Mouse (Mus musculus) midbrain, embryonic 15.5 days (tissue): ENCODE measurements at regions not wholly inside any gene's neighbourhood (a gene's known extent, or its start where the extent isn't known, plus 50 kb on each side); places are given as distances from the start of the nearest gene placed in this dataset.

Experiments
- ATAC-seq: fragments of 200-750 bp; cut with Nextera tagmentation; replicated peaks from 2 replicates; pipeline ENCODE4 v1.8.0; 2017; ENCODE audit warnings: moderate TSS enrichment
- H3K27ac ChIP-seq: fragments of 300-500 bp; sonication (generic); 2 replicates; pipeline ENCODE4 v1.5.1; 2015; ENCODE audit warnings: mild to moderate bottlenecking, inconsistent platforms
- H3K27me3 ChIP-seq: fragments of 300-500 bp; sonication (generic); replicated peaks from 2 replicates; pipeline ENCODE4 v1.6.1; 2015; ENCODE audit warnings: inconsistent platforms
- H3K36me3 ChIP-seq: fragments of 300-500 bp; sonication (generic); replicated peaks from 2 replicates; pipeline ENCODE4 v1.6.1; 2015; ENCODE audit warnings: inconsistent platforms
- H3K4me1 ChIP-seq: fragments of 300-500 bp; sonication (generic); 2 replicates; pipeline ENCODE4 v1.6.1; 2015; ENCODE audit warnings: inconsistent platforms
- H3K4me2 ChIP-seq: fragments of 300-500 bp; sonication (generic); 2 replicates; pipeline ENCODE4 v1.6.1; 2015; ENCODE audit warnings: inconsistent platforms, mild to moderate bottlenecking, moderate library complexity
- H3K4me3 ChIP-seq: fragments of 300-500 bp; sonication (generic); 2 replicates; pipeline ENCODE4 v1.5.1; 2015; ENCODE audit warnings: mild to moderate bottlenecking, inconsistent platforms
- H3K9ac ChIP-seq: fragments of 300-500 bp; sonication (generic); 2 replicates; pipeline ENCODE4 v1.6.1; 2015; ENCODE audit warnings: mild to moderate bottlenecking, inconsistent platforms
- H3K9me3 ChIP-seq: fragments of 300-500 bp; sonication (generic); 2 replicates; pipeline ENCODE4 v1.6.1; 2016; ENCODE audit warnings: inconsistent platforms
- WGBS: fragments of 180-500 bp; shearing (Covaris S2); methylation state at CpG from one replicate; pipeline ENCODE4 v1.1.7; 2015; ENCODE audit warnings: mixed read lengths; 5-methylcytosine and 5-hydroxymethylcytosine counted together

DNA sequence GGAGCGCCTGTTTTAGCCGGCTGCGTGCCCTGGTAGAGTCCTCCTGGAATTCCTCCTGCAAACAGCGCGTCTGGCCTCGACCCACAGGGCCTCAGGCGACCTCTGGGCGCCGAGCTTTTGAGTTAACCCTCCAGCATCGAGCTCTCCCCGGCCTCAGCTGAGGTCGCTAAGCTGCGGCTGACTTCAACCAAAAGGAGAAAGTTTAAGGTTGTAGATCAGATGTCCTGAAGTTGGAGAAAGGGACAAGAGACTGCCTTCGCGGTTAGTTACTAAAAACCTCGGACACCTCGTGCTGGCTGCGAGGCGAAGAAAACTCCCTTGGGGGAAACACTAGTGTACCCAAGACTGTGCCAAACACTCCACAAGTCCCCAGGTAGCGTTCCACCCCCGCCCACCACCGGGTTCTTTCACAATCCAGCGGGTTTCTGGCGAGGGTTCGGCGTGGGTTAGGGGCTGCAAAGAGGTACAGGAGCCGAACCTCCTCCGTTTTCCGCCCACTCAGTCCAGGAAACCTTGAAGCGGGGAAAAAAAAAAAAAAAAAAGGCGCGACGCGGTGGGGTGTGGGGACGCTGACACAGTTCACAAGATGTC lies 78.9 kb downstream of the Kcnrg start:
- no peaks in the 10 kb centered on the region for H3K36me3 ChIP-seq
- no peak overlapping the region; the same call in 1 of the 2 replicates for H3K4me3 ChIP-seq
- no peak for ATAC-seq
- H3K9ac ChIP-seq, result no peak overlapping the region
- WGBS, result 2% methylated on average over 35 of the region's 35 CpGs
- peak overlapping the region; percentile 46; the same call in 1 of the 2 replicates for H3K4me2 ChIP-seq
- no peak overlapping the region for H3K27ac ChIP-seq
- no peaks in the 10 kb centered on the region for H3K9me3 ChIP-seq
- H3K27me3 ChIP-seq, result peaks cover 57% of the 10 kb centered on the region
- peaks cover 24% of the 10 kb centered on the region for H3K4me1 ChIP-seq

GRCm38 (mm10) chr14:61686821-61687341 lies 79.6 kb downstream of the Kcnrg start:
- Histone ChIP-seq H3K9me3 (no peaks in the 10 kb centered on the region), H3K4me2 (peak overlapping the region; percentile 46), H3K4me3 (peak overlapping the region; percentile 21), H3K27ac (no peak overlapping the region), H3K4me1 (peaks cover 24% of the 10 kb centered on the region), H3K36me3 (no peaks in the 10 kb centered on the region), H3K27me3 (peaks cover 60% of the 10 kb centered on the region), H3K9ac (no peak overlapping the region)
- WGBS, result under 1% methylated on average over 33 of the region's 33 CpGs
- ATAC-seq, result no peak

DNA sequence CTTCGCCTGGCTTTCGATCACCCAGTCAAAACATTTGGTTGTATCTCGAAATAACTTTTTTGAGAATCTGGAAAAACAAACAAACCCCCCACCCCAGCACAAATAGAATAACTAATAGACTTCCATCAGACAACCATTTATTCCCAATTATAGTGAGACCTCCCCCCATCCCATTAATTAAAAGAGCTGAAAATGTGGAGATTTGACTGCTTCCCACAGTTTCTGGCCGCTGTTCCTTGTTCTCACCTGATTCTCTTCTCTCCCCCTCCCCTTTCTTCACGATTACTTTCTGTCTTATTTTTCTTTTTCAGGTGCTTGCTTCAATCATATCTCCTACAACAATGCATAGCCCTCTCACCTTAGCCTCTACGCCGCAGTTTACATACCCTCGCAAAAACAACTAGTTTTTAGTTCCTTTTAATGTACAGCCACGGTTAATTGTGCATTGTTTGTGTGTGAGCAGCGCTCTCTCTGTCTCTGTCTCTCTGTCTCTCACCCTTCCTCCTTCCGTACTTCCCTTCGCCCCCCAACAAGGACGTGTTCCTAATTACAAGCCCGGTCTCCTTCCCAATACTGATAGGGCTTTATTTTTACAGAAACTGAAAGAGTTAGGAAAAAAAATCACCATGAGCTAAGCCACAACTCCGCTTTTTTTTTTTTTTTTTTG lies 80.2 kb downstream of the Kcnrg start:
- under 1% methylated on average over 15 of the region's 15 CpGs for WGBS
- Histone ChIP-seq H3K27ac (no peak overlapping the region), H3K36me3 (no peaks in the 10 kb centered on the region), H3K4me3 (peak overlapping the region; percentile 21; the same call in 1 of the 2 replicates), H3K27me3 (peaks cover 60% of the 10 kb centered on the region), H3K9me3 (no peaks in the 10 kb centered on the region), H3K4me2 (peak overlapping the region; percentile 46), H3K4me1 (peaks cover 22% of the 10 kb centered on the region), H3K9ac (no peak overlapping the region)
- no peak for ATAC-seq

DNA sequence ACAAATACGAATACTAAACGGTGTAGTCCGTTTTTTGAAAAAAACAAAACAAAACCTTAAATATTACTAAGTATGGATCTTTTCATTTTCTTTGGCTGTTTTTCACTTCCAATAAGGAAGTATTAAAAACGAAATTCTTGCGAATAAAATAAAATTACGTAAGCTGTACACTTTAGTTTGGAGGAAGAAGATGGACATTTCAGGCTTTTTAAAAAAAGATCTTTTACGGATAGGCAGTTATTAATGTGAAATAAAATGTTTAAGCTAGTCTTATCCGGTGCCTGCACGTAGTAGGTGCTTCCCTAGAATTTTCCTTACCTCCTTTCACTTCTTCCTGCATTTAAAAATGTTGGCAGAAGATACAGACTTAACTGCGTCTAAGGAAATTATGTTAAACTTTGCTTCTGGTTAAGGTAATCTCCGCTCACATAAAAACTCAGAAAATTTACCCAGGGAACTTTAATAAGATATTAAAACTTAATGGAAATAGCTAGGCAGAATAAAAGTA lies 80.8 kb downstream of the Kcnrg start:
- Histone ChIP-seq H3K4me1 (peaks cover 16% of the 10 kb centered on the region), H3K36me3 (no peaks in the 10 kb centered on the region), H3K4me2 (no peak overlapping the region), H3K4me3 (no peak overlapping the region), H3K9ac (no peak overlapping the region), H3K27me3 (peaks cover 60% of the 10 kb centered on the region), H3K27ac (no peak overlapping the region), H3K9me3 (no peaks in the 10 kb centered on the region)
- 5% methylated on average over 11 of the region's 11 CpGs for WGBS
- ATAC-seq, result no peak

DNA sequence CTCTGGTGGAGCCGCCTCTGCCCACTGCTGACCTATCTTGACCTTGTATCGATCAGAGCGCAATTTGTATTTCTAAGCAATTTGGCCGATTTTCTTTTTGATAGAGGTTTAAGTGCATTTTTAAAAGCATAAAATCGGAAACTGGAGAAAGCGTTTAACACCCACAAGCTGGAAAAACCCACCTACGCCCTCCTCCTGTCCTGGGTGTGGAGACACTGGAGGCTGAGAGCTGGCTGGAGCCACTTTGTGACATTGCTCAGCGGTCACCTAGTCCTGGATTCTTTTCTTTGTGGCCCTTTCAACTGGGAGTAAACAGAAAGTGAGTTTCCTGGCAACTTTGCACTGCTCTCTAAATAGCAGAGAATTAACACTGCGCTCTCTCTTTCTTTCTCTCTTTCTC lies 81.4 kb downstream of the Kcnrg start:
- no peak for ATAC-seq
- Histone ChIP-seq H3K4me1 (peaks cover 16% of the 10 kb centered on the region), H3K4me3 (no peak overlapping the region), H3K9ac (no peak overlapping the region), H3K27me3 (peaks cover 56% of the 10 kb centered on the region), H3K27ac (no peak overlapping the region), H3K4me2 (no peak overlapping the region; the same call in 1 of the 2 replicates), H3K9me3 (no peaks in the 10 kb centered on the region), H3K36me3 (no peaks in the 10 kb centered on the region)
- 2% methylated on average over 9 of the region's 9 CpGs for WGBS

- Histone ChIP-seq H3K4me1 (peaks cover 16% of the 10 kb centered on the region), H3K4me3 (peak overlapping the region; percentile 16; the same call in 1 of the 2 replicates), H3K4me2 (peak overlapping the region; percentile 34; the same call in 1 of the 2 replicates), H3K9ac (no peak overlapping the region), H3K9me3 (no peaks in the 10 kb centered on the region), H3K27me3 (peaks cover 52% of the 10 kb centered on the region), H3K27ac (no peak overlapping the region), H3K36me3 (no peaks in the 10 kb centered on the region)
- ATAC-seq, result 0 out of 2 replicates have a peak, but pooled peaks have one; percentile 4
- WGBS, result 2% methylated on average over 21 of the region's 21 CpGs
Measured at GRCm38 (mm10) chr14:61689281-61689680, 82.0 kb downstream of the Kcnrg start.

DNA sequence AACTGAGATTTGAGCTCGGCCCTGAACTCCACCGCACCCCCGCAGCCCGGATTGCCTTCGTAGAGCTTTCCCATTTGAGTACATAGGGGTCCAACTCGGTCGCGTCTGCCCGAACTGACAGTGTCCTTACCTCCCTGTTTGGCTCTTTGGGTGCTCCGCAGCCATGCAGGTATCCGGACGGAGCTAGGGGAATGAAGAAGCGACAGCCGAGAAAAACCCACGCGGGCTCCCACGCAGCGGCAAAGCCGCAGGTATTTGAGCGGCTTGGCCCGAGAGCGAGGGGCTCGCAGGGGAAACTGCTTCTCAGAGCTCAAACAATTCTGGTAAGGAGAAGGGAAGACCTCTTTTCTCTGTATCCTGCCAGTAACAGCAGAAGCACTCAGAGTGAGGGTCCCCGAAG lies 82.5 kb downstream of the Kcnrg start:
- Histone ChIP-seq H3K27ac (no peak overlapping the region), H3K9ac (no peak overlapping the region), H3K4me3 (no peak overlapping the region), H3K36me3 (no peaks in the 10 kb centered on the region), H3K4me1 (peaks cover 16% of the 10 kb centered on the region), H3K4me2 (peak overlapping the region; percentile 34; the same call in 1 of the 2 replicates), H3K9me3 (no peaks in the 10 kb centered on the region), H3K27me3 (peaks cover 48% of the 10 kb centered on the region)
- 12% methylated on average over 24 of the region's 24 CpGs for WGBS
- no peak for ATAC-seq

GRCm38 (mm10) chr14:61691785-61692372 lies 84.6 kb downstream of the Kcnrg start:
- ATAC-seq, result no peak
- peaks cover 34% of the 10 kb centered on the region for H3K27me3 ChIP-seq
- no peaks in the 10 kb centered on the region for H3K9me3 ChIP-seq
- no peak overlapping the region for H3K27ac ChIP-seq
- H3K4me2 ChIP-seq, result no peak overlapping the region
- WGBS, result 90% methylated on average over 6 of the region's 6 CpGs
- no peak overlapping the region for H3K9ac ChIP-seq
- no peaks in the 10 kb centered on the region for H3K36me3 ChIP-seq
- peaks cover 11% of the 10 kb centered on the region for H3K4me1 ChIP-seq
- H3K4me3 ChIP-seq, result no peak overlapping the region

DNA sequence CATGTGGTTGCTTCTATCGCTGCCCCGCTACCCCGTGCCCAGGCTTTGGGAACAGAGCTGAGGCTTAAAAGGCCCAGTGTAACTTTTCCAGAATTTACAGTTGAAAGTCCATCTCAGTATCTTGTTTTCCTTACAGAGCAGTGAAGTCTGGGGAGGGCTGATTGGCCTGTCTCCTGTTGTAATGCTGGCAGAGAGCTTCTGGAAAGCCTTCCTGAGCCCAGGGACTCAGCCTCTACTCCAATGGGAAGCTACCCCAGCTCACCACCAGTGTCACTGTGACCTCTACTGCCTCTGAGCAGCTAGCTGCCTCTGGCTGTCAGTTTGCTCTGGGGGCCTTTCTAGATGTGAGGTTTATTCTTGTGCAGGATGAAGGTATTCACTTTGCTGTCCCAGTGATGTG lies 87.5 kb downstream of the Kcnrg start:
- Histone ChIP-seq H3K27me3 (peaks cover 22% of the 10 kb centered on the region), H3K4me1 (peaks cover 1% of the 10 kb centered on the region; the same call in 1 of the 2 replicates), H3K36me3 (no peaks in the 10 kb centered on the region), H3K4me3 (no peak overlapping the region), H3K9ac (no peak overlapping the region), H3K9me3 (no peaks in the 10 kb centered on the region), H3K4me2 (no peak overlapping the region), H3K27ac (no peak overlapping the region)
- WGBS, result 93% methylated on average over 3 of the region's 3 CpGs
- no peak for ATAC-seq

DNA sequence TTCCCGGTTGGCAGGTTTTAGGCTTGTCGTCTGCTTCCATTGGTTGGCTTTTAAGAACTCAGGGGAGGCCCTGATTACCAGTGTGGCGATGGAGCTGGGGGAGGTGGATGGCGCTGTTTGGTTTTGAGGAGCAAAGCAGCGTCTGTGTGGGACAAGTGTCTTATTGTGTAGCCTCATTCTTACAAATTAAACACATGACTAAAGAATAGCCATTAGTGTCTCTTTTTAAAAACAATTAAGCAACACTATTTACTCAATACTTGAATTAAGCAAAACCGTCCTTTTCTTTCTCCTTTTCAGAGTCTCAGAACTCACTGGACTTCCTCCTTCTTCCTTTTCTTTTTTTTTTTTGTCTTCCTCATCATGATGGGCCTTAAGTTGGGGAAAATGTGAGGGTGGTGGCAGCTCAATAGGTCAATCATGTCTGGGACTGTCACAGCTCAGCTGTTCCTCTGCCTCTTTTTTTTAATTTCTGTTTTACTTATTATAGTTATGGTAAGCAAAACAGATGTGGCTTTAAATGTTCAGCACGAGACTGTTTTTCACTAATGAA lies 89.1 kb downstream of the Kcnrg start:
- H3K9ac ChIP-seq, result no peak overlapping the region
- peaks cover 6% of the 10 kb centered on the region for H3K27me3 ChIP-seq
- H3K4me2 ChIP-seq, result no peak overlapping the region
- H3K4me3 ChIP-seq, result no peak overlapping the region
- no peaks in the 10 kb centered on the region for H3K36me3 ChIP-seq
- no peaks in the 10 kb centered on the region for H3K4me1 ChIP-seq
- H3K9me3 ChIP-seq, result no peaks in the 10 kb centered on the region
- WGBS, result 52% methylated on average over 7 of the region's 7 CpGs
- H3K27ac ChIP-seq, result no peak overlapping the region
- ATAC-seq, result no peak

GRCm38 (mm10) chr14:61696886-61697554 lies 89.8 kb downstream of the Kcnrg start:
- no peak for ATAC-seq
- peaks cover 5% of the 10 kb centered on the region; the same call in 1 of the 2 replicates for H3K27me3 ChIP-seq
- no peaks in the 10 kb centered on the region for H3K4me1 ChIP-seq
- no peak overlapping the region for H3K4me2 ChIP-seq
- no peaks in the 10 kb centered on the region for H3K9me3 ChIP-seq
- no peak overlapping the region for H3K27ac ChIP-seq
- H3K9ac ChIP-seq, result no peak overlapping the region
- no peaks in the 10 kb centered on the region for H3K36me3 ChIP-seq
- 82% methylated on average over 13 of the region's 13 CpGs for WGBS
- no peak overlapping the region for H3K4me3 ChIP-seq

GRCm38 (mm10) chr14:61697704-61698103 lies 90.4 kb downstream of the Kcnrg start:
- H3K4me3 ChIP-seq, result no peak overlapping the region
- ATAC-seq, result no peak
- H3K9ac ChIP-seq, result no peak overlapping the region
- H3K36me3 ChIP-seq, result no peaks in the 10 kb centered on the region
- peaks cover 2% of the 10 kb centered on the region; the same call in 1 of the 2 replicates for H3K27me3 ChIP-seq
- no peak overlapping the region for H3K27ac ChIP-seq
- no peaks in the 10 kb centered on the region for H3K9me3 ChIP-seq
- H3K4me2 ChIP-seq, result no peak overlapping the region
- WGBS, result 69% methylated on average over 10 of the region's 10 CpGs
- H3K4me1 ChIP-seq, result no peaks in the 10 kb centered on the region
